Mouse (Mus musculus): ENCODE measurements at regions not wholly inside any gene's neighbourhood (a gene's known extent, or its start where the extent isn't known, plus 50 kb on each side); places are given as distances from the start of the nearest gene placed in this dataset.

GRCm38 (mm10) chr10:109480551-109480950 is 469.8 kb upstream of the Syt1 start:
- no peak for DNase-seq

GRCm38 (mm10) chr10:109479941-109480340 is 469.2 kb upstream of the Syt1 start:
- no peak for DNase-seq

- no peak for DNase-seq
Measured at GRCm38 (mm10) chr10:109466516-109466915, 455.7 kb upstream of the Syt1 start.

GRCm38 (mm10) chr10:109431112-109431511 is 420.3 kb upstream of the Syt1 start:
- no peak for DNase-seq

- DNase-seq, result no peak
Measured at GRCm38 (mm10) chr10:109427878-109428277, 417.1 kb upstream of the Syt1 start.

GRCm38 (mm10) chr10:109407011-109407410 is 396.2 kb upstream of the Syt1 start:
- no peak for DNase-seq

- no peak for DNase-seq
Measured at GRCm38 (mm10) chr10:109405116-109405685, 394.4 kb upstream of the Syt1 start.

GRCm38 (mm10) chr10:109383758-109384157 is 373.0 kb upstream of the Syt1 start:
- DNase-seq, result no peak

- no peak for DNase-seq
Measured at GRCm38 (mm10) chr10:109378846-109379245, 368.1 kb upstream of the Syt1 start.

GRCm38 (mm10) chr10:109360161-109360560 is 349.4 kb upstream of the Syt1 start:
- no peak for DNase-seq

GRCm38 (mm10) chr10:109358812-109359211 is 348.0 kb upstream of the Syt1 start:
- DNase-seq, result no peak

GRCm38 (mm10) chr10:109332846-109333386 is 322.1 kb upstream of the Syt1 start:
- no peak for DNase-seq

GRCm38 (mm10) chr10:109309286-109309685 is 298.5 kb upstream of the Syt1 start:
- no peak for DNase-seq

GRCm38 (mm10) chr10:109300199-109300598 is 289.4 kb upstream of the Syt1 start:
- DNase-seq, result no peak

GRCm38 (mm10) chr10:109299785-109300184 is 289.0 kb upstream of the Syt1 start:
- no peak for DNase-seq

GRCm38 (mm10) chr10:109283348-109283747 is 272.6 kb upstream of the Syt1 start:
- DNase-seq, result no peak

- no peak for DNase-seq
Measured at GRCm38 (mm10) chr10:109249781-109250180, 239.0 kb upstream of the Syt1 start.

GRCm38 (mm10) chr10:109246328-109246727 is 235.5 kb upstream of the Syt1 start:
- no peak for DNase-seq

- no peak for DNase-seq
Measured at GRCm38 (mm10) chr10:109237026-109237425, 226.2 kb upstream of the Syt1 start.

GRCm38 (mm10) chr10:109226989-109227388 is 216.2 kb upstream of the Syt1 start:
- DNase-seq, result peak; percentile 5

GRCm38 (mm10) chr10:109188761-109189503 is 178.2 kb upstream of the Syt1 start:
- DNase-seq, result no peak

GRCm38 (mm10) chr10:109188252-109188651 is 177.5 kb upstream of the Syt1 start:
- DNase-seq, result no peak

- DNase-seq, result no peak
Measured at GRCm38 (mm10) chr10:109185243-109185642, 174.5 kb upstream of the Syt1 start.

GRCm38 (mm10) chr10:109180527-109180926 is 169.7 kb upstream of the Syt1 start:
- DNase-seq, result no peak
